Mouse (Mus musculus) kidney, postnatal 36 days (tissue): Measurements from ENCODE around the gene Ddx54.

ENCODE experiments used
- DNase-seq, 2 experiments: peaks; one replicate each; pipeline ENCODE4 v3.0.0; 2021 to 2022; ENCODE audit warnings: mixed read lengths in 2 of 2

Gene Ddx54

GRCm38 (mm10) chr5:120612442-120612821, at the start of gene Ddx54, which contains the start of gene Rita1:
TSS of gene Ddx54 (plus strand) at chr5:120612739.
TSS of gene Rita1 (minus strand) at chr5:120612589.
- DNase-seq: peak; percentile 98 to 99

GRCm38 (mm10) chr5:120562956-120563913, 49.3 kb upstream of the Ddx54 start:
- peak; percentile 88 to 91 for DNase-seq

GRCm38 (mm10) chr5:120563914-120564311, 48.6 kb upstream of the Ddx54 start:
- DNase-seq: no peak

- DNase-seq: peak; percentile 49 to 53
Measured at GRCm38 (mm10) chr5:120565171-120565905, 47.2 kb upstream of the Ddx54 start.

GRCm38 (mm10) chr5:120566101-120566500, 46.4 kb upstream of the Ddx54 start:
- peak; percentile 82 to 83 for DNase-seq

- peak; percentile 58 to 72 for DNase-seq
Measured at GRCm38 (mm10) chr5:120566681-120567252, 45.8 kb upstream of the Ddx54 start.

GRCm38 (mm10) chr5:120567253-120567701, 45.3 kb upstream of the Ddx54 start:
- DNase-seq: peak; percentile 67 to 72

GRCm38 (mm10) chr5:120567761-120568211, 44.8 kb upstream of the Ddx54 start:
- DNase-seq: no peak

- no peak for DNase-seq
Measured at GRCm38 (mm10) chr5:120568336-120568768, 44.2 kb upstream of the Ddx54 start.

GRCm38 (mm10) chr5:120568964-120569363, 43.6 kb upstream of the Ddx54 start:
- no peak for DNase-seq

GRCm38 (mm10) chr5:120569791-120570190, 42.7 kb upstream of the Ddx54 start:
- DNase-seq: no peak

- no peak for DNase-seq
Measured at GRCm38 (mm10) chr5:120570289-120570897, 42.1 kb upstream of the Ddx54 start.

- peak; percentile 72 to 77 for DNase-seq
Measured at GRCm38 (mm10) chr5:120571056-120571740, 41.3 kb upstream of the Ddx54 start.

GRCm38 (mm10) chr5:120574469-120575063, 38.0 kb upstream of the Ddx54 start:
- DNase-seq: no peak

- DNase-seq: no peak
Measured at GRCm38 (mm10) chr5:120576781-120577301, 35.7 kb upstream of the Ddx54 start.

- peak; percentile 67 to 79 for DNase-seq
Measured at GRCm38 (mm10) chr5:120577935-120578441, 34.6 kb upstream of the Ddx54 start.

GRCm38 (mm10) chr5:120578504-120579081, 33.9 kb upstream of the Ddx54 start:
- DNase-seq: peak; percentile 76 to 83

GRCm38 (mm10) chr5:120579211-120579897, 33.2 kb upstream of the Ddx54 start:
- DNase-seq: peak; percentile 74 to 83

GRCm38 (mm10) chr5:120579898-120580626, 32.5 kb upstream of the Ddx54 start:
- peak; percentile 51 to 53 for DNase-seq
